Mouse (Mus musculus): Measurements from ENCODE around the gene Syn3.
"Not testable (repeated sequence)": the region's sequence is repeated elsewhere in the genome, so short reads cannot be mapped to it uniquely, and the experiment has no call there.

The Syn3 gene

GRCm38 (mm10) chr10:86498673-86499391 is at the start of gene Syn3:
Gene Syn3, minus strand, starts transcription at chr10:86498896.
- peak; percentile 96 to 97 for DNase-seq (ENCODE audit: low spot score in 2 of 2)

DNA sequence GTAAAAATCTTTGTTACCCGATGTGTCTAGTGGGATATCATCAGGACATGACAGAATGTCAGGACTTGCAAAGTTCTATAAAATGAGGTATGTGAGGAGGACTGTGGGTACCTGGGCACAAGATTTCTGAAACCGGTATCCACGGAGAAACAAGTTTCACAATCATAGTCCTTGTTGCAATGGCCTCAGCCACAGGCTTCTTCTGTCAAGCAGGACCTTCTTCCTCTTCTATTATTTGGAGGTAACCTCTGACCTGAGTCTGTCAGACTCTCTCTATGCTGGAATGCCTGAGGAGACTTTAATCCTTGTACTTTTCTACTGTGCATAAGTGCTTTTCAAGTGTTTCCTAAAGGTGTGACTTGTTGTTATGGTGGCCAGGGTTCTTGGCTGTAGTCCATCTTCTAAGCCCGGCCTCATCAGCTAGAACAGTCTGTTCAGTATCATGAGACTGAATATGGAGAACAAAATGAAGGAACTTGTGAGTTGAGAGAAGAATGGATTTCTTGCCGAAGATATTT is 27.7 kb upstream of the Syn3 start:
- DNase-seq (ENCODE audit: low spot score in 2 of 2): not testable (repeated sequence)

- no peak for DNase-seq (ENCODE audit: low spot score in 2 of 2)
Measured at GRCm38 (mm10) chr10:86513801-86514200, 15.1 kb upstream of the Syn3 start.

GRCm38 (mm10) chr10:86510941-86511340 is 12.2 kb upstream of the Syn3 start:
- no peak for DNase-seq (ENCODE audit: low spot score in 2 of 2)

DNA sequence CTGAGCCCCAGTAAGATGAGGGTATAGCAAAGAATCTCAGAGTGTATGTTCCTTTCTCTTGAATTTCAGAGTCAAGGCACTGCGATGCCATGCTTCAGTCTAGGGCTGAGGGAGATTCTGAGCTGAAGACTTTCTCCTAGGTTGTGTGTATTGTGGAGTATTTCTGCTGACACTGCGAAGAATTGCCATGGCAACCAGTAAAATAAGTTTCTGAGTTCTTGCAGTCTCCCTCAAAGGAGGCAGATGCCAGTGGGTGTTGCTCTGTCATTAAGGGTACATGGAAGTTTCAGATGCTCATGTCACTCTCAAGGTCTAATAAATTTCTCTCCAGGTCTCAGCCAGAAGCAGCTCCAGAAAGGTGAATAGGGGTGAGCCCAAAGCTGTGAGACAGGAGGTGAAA is 3.4 kb upstream of the Syn3 start:
- DNase-seq (ENCODE audit: low spot score in 2 of 2): peak; percentile 50 to 79

- DNase-seq (ENCODE audit: low spot score in 2 of 2): peak; percentile 50 to 68
Measured at GRCm38 (mm10) chr10:86498051-86498672, 534 bp downstream of the Syn3 start.

GRCm38 (mm10) chr10:86495851-86496250 is 2.8 kb downstream of the Syn3 start:
- no peak for DNase-seq (ENCODE audit: low spot score in 2 of 2)

DNA sequence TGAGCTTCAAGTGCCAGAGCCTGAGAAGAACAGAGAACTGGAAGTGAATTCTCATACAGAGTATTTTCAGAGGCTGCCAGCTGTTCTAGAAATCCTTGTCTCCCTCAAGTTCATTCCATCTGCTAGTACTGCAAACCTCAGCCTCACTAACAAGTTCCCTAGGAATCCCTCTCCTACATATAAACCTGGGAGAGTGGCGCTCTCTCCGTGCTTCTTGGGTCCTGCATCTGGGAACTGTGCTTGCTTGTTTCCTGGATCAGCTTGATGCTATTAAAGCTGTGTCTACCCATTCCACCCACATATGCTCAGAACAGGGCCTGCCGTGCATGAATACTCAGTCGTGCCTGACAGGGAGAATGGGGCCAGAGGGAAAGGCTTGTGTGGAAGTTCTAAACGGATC is 5.6 kb downstream of the Syn3 start:
- no peak for DNase-seq (ENCODE audit: low spot score in 2 of 2)

- peak; percentile 83 to 90 for DNase-seq (ENCODE audit: low spot score in 2 of 2)
Measured at GRCm38 (mm10) chr10:86492089-86492907, 6.4 kb downstream of the Syn3 start.

DNA sequence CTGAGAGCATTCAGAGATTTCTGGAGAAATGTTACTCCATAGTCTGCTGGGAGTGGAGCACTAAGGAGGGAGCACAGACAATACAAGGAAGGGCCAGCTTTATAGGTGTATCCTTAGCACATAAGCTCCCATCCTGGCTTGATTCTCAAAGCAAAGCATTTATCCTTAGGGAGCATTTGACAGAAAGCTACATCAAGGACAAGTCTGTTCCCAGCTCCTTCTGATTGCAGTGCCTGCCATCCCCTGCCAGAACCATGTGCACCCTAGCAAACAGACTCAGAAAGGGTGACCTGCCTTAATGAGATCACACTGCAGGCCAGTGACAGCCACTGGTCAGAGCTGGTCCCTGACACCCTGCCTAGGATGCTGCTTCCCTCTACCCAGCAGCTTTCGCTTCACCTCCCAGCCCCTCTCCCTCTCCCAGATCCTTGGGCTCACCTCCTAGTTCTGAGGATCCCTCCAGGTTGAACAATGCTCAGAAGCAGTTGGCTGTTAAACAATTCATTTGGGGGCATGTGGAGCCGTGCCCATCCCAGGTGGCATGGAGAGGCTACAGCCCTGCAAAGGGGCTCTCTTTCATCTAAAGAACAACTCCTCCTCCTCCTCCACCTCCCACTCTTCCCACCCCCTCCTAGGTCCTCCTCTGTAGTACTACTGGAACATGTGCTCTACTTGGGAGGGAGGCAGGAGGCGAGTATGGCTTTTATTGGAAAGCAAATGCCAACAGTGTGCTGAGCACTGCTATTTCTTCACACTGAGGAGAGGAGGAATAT is 7.2 kb downstream of the Syn3 start:
- DNase-seq (ENCODE audit: low spot score in 2 of 2): peak; percentile 51 to 67

GRCm38 (mm10) chr10:86488544-86488943 is 10.2 kb downstream of the Syn3 start:
- DNase-seq (ENCODE audit: low spot score in 2 of 2): peak in 1 of 2 experiments; percentile 12

GRCm38 (mm10) chr10:86485971-86486370 is 12.7 kb downstream of the Syn3 start:
- DNase-seq (ENCODE audit: low spot score in 2 of 2): no peak

GRCm38 (mm10) chr10:86483968-86484367 is 14.7 kb downstream of the Syn3 start:
- DNase-seq (ENCODE audit: low spot score in 2 of 2): no peak

- no peak for DNase-seq (ENCODE audit: low spot score in 2 of 2)
Measured at GRCm38 (mm10) chr10:86482496-86482895, 16.2 kb downstream of the Syn3 start.

DNA sequence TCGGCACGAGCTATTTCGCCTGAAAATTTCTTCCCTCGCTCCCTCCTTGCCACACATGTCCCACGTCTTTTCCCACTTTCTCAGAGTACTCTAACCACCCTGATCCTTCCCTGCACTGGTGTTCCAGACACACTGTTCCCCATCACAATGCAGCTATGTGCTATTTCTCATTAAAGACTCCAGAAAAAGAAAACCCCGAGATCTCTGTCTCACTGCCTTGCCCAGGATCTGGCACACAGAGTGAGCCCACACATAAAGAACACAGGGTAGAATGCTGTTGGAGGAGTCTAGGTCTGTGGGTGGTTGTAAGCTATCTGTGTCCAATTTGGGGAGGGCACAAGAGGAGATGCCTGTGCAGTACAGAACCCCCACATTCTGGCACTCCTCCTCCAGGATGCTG is 18.0 kb downstream of the Syn3 start:
- no peak for DNase-seq (ENCODE audit: low spot score in 2 of 2)

DNA sequence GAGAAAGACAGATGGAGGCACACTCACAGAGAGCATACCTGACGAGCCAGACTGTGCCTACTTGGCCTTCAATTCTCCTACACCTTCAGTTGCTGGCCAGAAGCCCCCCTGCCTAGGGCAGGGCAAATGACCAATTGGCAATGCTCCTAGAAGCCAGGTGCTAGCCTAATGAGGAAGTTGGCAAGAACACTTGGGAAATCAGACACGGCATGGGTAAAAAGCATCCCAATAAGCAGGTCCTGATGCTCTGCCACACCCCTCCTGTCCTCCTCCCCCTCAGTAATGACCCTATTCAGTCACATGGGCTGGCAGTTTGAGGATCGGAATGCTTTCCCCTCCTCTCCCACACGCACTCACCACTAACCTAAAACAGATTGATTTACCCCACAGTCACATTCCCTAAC is 19.0 kb downstream of the Syn3 start:
- no peak for DNase-seq (ENCODE audit: low spot score in 2 of 2)

GRCm38 (mm10) chr10:86476720-86477119 is 22.0 kb downstream of the Syn3 start:
- DNase-seq (ENCODE audit: low spot score in 2 of 2): no peak

GRCm38 (mm10) chr10:86475270-86475669 is 23.4 kb downstream of the Syn3 start:
- no peak for DNase-seq (ENCODE audit: low spot score in 2 of 2)

GRCm38 (mm10) chr10:86474176-86475154 is 24.2 kb downstream of the Syn3 start:
- DNase-seq (ENCODE audit: low spot score in 2 of 2): no peak

GRCm38 (mm10) chr10:86473637-86474154 is 25.0 kb downstream of the Syn3 start:
- peak in 1 of 2 experiments; percentile 61 for DNase-seq (ENCODE audit: low spot score in 2 of 2)

Data from right cerebral cortex, postnatal 10 days (tissue).